Mouse (Mus musculus) ES-E14 (cell line): ENCODE results near the gene Igsf9b. TPM values are rescaled to one million over a fixed set of nuclear protein-coding genes. Genes with fewer than 3 reads are reported as not detected.
A peak's percentile ranks its signal among the peaks of the same experiment; 100 is the strongest.

Experiments
- DNase-seq: peaks from one replicate; pipeline ENCODE4 v3.0.0-alpha.2; 2013; ENCODE audit warnings: low read depth, low spot score
- H3K27ac ChIP-seq: 2 replicates; pipeline ENCODE4 v1.5.1; 2012; ENCODE audit warnings: low read depth, mild to moderate bottlenecking, low read length, moderate library complexity, mixed read lengths; ENCODE audit not compliant: poor library complexity, insufficient read depth, severe bottlenecking
- H3K36me3 ChIP-seq: 2 replicates; pipeline ENCODE4 v1.6.1; 2012; ENCODE audit warnings: mild to moderate bottlenecking, low read length, moderate library complexity, mixed read lengths; ENCODE audit not compliant: control insufficient read depth, poor library complexity, insufficient read depth, severe bottlenecking
- H3K4me1 ChIP-seq, 2 experiments: fragments of 150-350 bp in 1 of 2; sonication (generic) in 1 of 2; 2 replicates each; pipeline ENCODE4 v1.6.1; 2012; ENCODE audit warnings: low read length in 2 of 2, mild to moderate bottlenecking in 1 of 2, mixed read lengths in 1 of 2; ENCODE audit not compliant: control insufficient read depth in 2 of 2, insufficient read depth in 2 of 2, poor library complexity in 1 of 2
- H3K4me3 ChIP-seq, 2 experiments: fragments of 150-350 bp in 1 of 2; sonication (generic) in 1 of 2; 2 replicates each; pipeline ENCODE4 v1.5.1; 2012; ENCODE audit warnings: low read length in 2 of 2, low read depth in 1 of 2, mild to moderate bottlenecking in 1 of 2, mixed read lengths in 1 of 2; ENCODE audit not compliant: insufficient read depth in 1 of 2, poor library complexity in 1 of 2, severe bottlenecking in 1 of 2
- H3K9ac ChIP-seq: 2 replicates; pipeline ENCODE4 v1.6.1; 2012; ENCODE audit warnings: low read depth, mild to moderate bottlenecking, low read length, mixed read lengths; ENCODE audit not compliant: poor library complexity, insufficient read depth, severe bottlenecking
- H3K9me3 ChIP-seq: fragments of 150-350 bp; sonication (generic); 2 replicates; pipeline ENCODE4 v1.6.1; 2012; ENCODE audit warnings: low read depth, mild to moderate bottlenecking, low read length; ENCODE audit not compliant: control insufficient read depth, insufficient read depth
- CHD2 ChIP-seq: IDR thresholded peaks from 2 replicates; pipeline ENCODE4 v1.6.1; 2014; ENCODE audit warnings: mild to moderate bottlenecking, low read depth, low read length, inconsistent platforms
- HCFC1 ChIP-seq: IDR thresholded peaks from 2 replicates; pipeline ENCODE4 v1.6.1; 2012; ENCODE audit warnings: low read length, inconsistent platforms, borderline replicate concordance; ENCODE audit not compliant: insufficient read depth
- MAFK ChIP-seq: IDR thresholded peaks from 2 replicates; pipeline ENCODE4 v1.6.1; 2014; ENCODE audit warnings: mild to moderate bottlenecking, low read depth, low read length, inconsistent platforms; ENCODE audit not compliant: insufficient read depth
- ZC3H11A ChIP-seq: IDR thresholded peaks from 2 replicates; pipeline ENCODE4 v1.6.1; 2012; ENCODE audit warnings: low read depth, mild to moderate bottlenecking, inconsistent platforms, low read length, borderline replicate concordance
- ZNF384 ChIP-seq: IDR thresholded peaks from 2 replicates; pipeline ENCODE4 v1.6.1; 2012; ENCODE audit warnings: low read depth, low read length, inconsistent platforms
- in situ Hi-C, 2 experiments: fragments of 600-800 bp; cut with MboI; formaldehyde crosslinking; loops; one replicate each; pipeline ENCODE4 v1.15.1; 2025; ENCODE audit warnings: low sequenced_read_pairs in 2 of 2, inconsistent platforms in 1 of 2; ENCODE audit not compliant: unreplicated experiment in 2 of 2
- total RNA-seq: library from RNA; depleted of rRNA; stranded (reverse); fragments of 300-350 nt; gene quantifications from 2 replicates; pipeline ENCODE4 v1.2.3, GENCODE M21; 2012; rRNA removed

Igsf9b gene
- total RNA-seq, result 31.5 and 63.1 TPM in 2 replicates

DNA sequence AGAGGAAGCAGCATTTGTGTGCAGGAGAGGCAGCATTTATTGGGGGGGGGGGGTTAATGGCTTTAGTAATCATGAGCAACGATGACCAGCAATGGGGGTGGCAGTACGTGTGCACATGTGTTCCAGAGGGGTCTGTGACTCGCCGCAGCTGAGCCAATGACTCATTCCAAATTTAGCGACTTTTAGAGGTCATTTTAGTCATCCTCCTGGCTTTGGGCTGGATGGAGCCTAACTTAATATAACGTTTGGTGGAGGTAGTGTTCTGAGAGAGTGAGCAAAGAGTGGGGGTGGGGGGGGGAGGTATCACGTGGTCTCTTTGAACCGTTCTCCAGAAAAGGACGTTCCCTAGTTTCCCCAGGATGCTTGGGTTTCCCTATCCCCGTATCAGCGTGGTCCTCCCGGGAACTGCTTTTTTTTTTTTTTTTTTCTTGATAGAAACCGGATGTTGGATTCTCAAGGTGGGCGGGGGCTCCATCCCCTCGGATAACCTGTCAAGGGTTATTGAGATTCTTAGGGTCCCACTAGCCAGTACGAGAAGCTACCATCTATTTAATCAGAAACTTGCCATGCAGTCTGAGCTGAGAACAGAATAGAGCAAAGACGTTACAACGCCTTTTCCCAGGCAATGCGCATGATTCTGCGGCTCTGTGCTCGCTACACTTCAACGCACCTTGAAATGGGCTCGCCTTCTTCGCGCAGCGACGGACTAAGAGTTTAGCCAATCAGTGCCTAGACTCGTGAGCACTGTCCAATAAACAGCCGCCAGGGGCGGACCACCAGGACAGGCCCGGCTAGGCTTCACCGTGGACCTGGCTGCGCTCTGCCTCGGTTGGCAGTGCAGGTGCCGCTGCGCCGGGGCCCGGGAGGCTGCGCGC is at the start of gene Igsf9b:
Igsf9b (plus strand) TSS at position 794 of the 875 bp plus-strand sequence.
- no peak within 1 kb of the TSS for H3K27ac ChIP-seq
- H3K9me3 ChIP-seq, result no peaks in the 10 kb centered on the region
- peak within 1 kb of the TSS; percentile 69 for H3K9ac ChIP-seq
- peak; percentile 93 for DNase-seq
- peaks cover 2% of the 10 kb centered on the region; the same call in 1 of the 2 replicates for H3K36me3 ChIP-seq
- H3K4me3 ChIP-seq, result peak within 1 kb of the TSS; percentile 79 to 95
- in situ Hi-C loops, result no loop called here
- peaks cover 8 to 22% of the 10 kb centered on the region in 2 experiments; a peak in 2 of 4 replicates for H3K4me1 ChIP-seq
- TF ChIP-seq HCFC1 (no peak), MAFK (no peak), ZC3H11A (no peak), CHD2 (peak; percentile 85), ZNF384 (peak; percentile 98)

DNA sequence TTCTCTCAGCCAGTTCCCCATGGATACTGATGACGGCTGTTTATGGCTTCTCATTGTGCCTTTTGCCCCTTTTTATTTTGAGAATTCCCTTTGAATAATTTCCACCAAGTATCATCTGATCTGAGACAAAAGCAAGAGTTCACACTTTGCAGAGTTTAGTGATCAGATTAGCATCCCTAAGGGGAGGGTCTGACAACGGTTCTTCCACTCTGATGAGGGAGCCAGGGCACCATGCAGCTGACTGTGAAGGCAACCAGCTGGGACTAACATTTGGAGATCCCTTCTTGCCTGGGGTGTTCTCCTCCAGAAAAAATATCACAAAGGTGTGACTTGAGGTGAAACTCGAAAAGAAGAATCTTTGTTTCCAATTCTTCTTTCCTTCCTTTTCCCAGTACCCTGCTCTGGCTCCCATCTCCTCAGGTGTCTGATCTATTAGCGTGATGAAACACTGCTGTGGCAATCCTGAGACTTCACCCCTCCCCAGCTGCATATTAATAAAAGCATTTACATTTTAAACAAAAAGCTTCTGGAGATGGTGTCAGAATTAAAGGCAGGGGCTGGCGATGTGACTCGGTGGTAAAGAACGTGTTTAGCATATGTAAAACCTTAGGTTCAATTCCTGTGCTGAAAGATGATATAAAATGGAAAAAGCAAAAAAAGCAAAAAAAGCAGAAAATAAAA is 46.8 kb upstream of the Igsf9b start:
- H3K4me3 ChIP-seq, result no peak overlapping the region
- H3K27ac ChIP-seq, result no peak overlapping the region
- in situ Hi-C loops, result no loop called here
- TF ChIP-seq ZC3H11A (no peak), CHD2 (no peak), MAFK (no peak), ZNF384 (no peak), HCFC1 (no peak)
- no peak for DNase-seq
- no peaks in the 10 kb centered on the region for H3K9me3 ChIP-seq
- no peaks in the 10 kb centered on the region for H3K36me3 ChIP-seq
- H3K9ac ChIP-seq, result no peak overlapping the region
- no peaks in the 10 kb centered on the region for H3K4me1 ChIP-seq

DNA sequence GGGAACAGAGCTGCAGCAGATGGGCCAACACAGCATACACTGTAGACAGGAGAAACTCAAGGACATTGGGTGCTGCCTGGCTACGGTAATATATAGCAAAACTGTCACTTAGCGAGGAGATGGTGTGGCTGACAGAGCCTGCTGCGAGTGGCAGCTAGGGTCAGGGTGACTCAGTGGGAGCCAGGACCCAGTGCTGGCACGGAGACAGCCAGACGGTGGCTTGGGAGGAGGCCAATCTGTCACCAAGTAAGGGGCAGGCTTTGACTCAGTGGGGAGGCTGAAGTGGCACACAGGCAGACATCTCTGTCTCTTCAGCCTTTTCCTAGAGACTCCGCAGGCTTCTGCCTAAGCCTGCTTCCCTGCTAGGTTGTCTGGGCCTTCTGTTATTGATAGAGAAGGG is 42.5 kb upstream of the Igsf9b start:
- no peak overlapping the region for H3K4me3 ChIP-seq
- H3K9ac ChIP-seq, result no peak overlapping the region
- no peaks in the 10 kb centered on the region for H3K36me3 ChIP-seq
- no peaks in the 10 kb centered on the region for H3K4me1 ChIP-seq
- TF ChIP-seq HCFC1 (no peak), CHD2 (no peak), ZC3H11A (no peak), ZNF384 (no peak), MAFK (no peak)
- H3K9me3 ChIP-seq, result no peaks in the 10 kb centered on the region
- no peak for DNase-seq
- no peak overlapping the region for H3K27ac ChIP-seq
- in situ Hi-C loops, result no loop called here

DNA sequence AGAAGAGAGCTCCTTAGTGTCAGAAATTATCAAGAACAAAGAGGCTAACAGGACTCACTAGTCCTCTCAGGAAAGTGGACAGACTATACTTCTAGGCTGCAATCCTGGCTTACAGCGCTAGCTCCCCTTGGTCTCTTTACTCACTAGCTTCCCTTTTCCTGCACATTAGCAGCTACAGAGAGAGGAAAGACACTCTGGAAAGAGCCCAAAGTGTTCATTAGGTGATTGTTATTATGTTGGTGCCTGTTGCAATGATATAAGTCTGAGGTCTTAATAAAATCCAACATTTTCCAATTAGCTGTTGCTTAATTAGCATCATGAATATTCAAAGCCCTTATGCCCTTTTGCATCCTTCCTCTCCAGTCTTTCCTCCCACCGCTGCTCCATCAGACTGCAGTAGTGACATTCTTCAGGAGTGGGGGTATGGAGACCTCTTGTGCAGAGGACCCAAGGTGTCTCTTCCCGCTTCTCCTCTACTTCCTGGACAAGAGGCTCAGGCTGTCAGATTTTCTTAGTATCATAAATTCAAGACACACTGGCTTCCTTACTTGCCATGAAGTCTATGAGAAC is 38.5 kb upstream of the Igsf9b start:
- no peaks in the 10 kb centered on the region for H3K9me3 ChIP-seq
- TF ChIP-seq CHD2 (no peak), MAFK (no peak), HCFC1 (no peak), ZC3H11A (no peak), ZNF384 (no peak)
- no peak overlapping the region for H3K27ac ChIP-seq
- in situ Hi-C loops, result no loop called here
- no peak overlapping the region for H3K9ac ChIP-seq
- no peak for DNase-seq
- no peak overlapping the region for H3K4me3 ChIP-seq
- H3K4me1 ChIP-seq, result peaks cover 0 to 4% of the 10 kb centered on the region in 2 experiments; a peak in 2 of 4 replicates
- no peaks in the 10 kb centered on the region for H3K36me3 ChIP-seq
